Mouse (Mus musculus): ENCODE data around the gene Gda.

Gene Gda

GRCm38 (mm10) chr19:21373073-21373755, 100.0 kb downstream of the Gda start:
- peak; percentile 47 for DNase-seq (ENCODE audit: low read depth, low spot score)

GRCm38 (mm10) chr19:21372395-21373072, 100.7 kb downstream of the Gda start:
- DNase-seq (ENCODE audit: low read depth, low spot score) = no peak

- no peak for DNase-seq (ENCODE audit: low read depth, low spot score)
Measured at GRCm38 (mm10) chr19:21371337-21371736, 101.9 kb downstream of the Gda start.

- no peak for DNase-seq (ENCODE audit: low read depth, low spot score)
Measured at GRCm38 (mm10) chr19:21370782-21371181, 102.5 kb downstream of the Gda start.

- DNase-seq (ENCODE audit: low read depth, low spot score) = peak; percentile 41
Measured at GRCm38 (mm10) chr19:21369175-21369574, 104.1 kb downstream of the Gda start.

GRCm38 (mm10) chr19:21368595-21368994, 104.7 kb downstream of the Gda start:
- DNase-seq (ENCODE audit: low read depth, low spot score) = no peak

GRCm38 (mm10) chr19:21357792-21358191, 115.5 kb downstream of the Gda start:
- DNase-seq (ENCODE audit: low read depth, low spot score) = no peak

- no peak for DNase-seq (ENCODE audit: low read depth, low spot score)
Measured at GRCm38 (mm10) chr19:21349634-21350033, 123.6 kb downstream of the Gda start.

GRCm38 (mm10) chr19:21346646-21347045, 126.6 kb downstream of the Gda start:
- DNase-seq (ENCODE audit: low read depth, low spot score) = no peak

Measured in telencephalon, adult 2 months (tissue).